Mouse (Mus musculus) skeletal muscle tissue, adult 2 months (tissue): Measurements from ENCODE around the gene Ext2.
A peak's percentile ranks its signal among the peaks of the same experiment; 100 is the strongest.

Experiments used
- DNase-seq: peaks from one replicate; pipeline ENCODE4 v3.0.0-alpha.2; 2012; ENCODE audit warnings: low read depth, low spot score

Ext2 gene

GRCm38 (mm10) chr2:93741700-93742099 is 80.7 kb downstream of the Ext2 start:
- DNase-seq: no peak

GRCm38 (mm10) chr2:93739044-93739569 is 83.3 kb downstream of the Ext2 start:
- DNase-seq: no peak

DNA sequence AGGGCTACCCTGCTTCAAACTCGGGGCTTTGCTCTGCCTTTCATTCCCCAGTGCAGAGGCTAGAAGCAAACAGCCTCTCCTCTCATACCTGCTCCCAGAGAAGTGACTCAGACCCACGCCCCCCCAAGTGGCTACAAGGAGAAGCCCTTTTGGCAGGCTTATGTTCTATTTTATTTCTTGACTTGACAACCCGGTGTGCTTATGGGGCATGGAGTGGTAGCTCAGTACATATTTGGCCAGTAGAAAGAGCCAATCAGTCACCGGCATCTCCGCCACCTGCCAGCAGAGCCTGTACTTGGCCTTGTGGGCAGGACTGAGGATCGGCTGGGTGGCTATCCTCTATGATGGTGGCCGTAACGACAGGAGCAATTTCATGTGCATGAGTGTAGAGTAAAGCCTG is 85.2 kb downstream of the Ext2 start:
- DNase-seq: no peak

DNA sequence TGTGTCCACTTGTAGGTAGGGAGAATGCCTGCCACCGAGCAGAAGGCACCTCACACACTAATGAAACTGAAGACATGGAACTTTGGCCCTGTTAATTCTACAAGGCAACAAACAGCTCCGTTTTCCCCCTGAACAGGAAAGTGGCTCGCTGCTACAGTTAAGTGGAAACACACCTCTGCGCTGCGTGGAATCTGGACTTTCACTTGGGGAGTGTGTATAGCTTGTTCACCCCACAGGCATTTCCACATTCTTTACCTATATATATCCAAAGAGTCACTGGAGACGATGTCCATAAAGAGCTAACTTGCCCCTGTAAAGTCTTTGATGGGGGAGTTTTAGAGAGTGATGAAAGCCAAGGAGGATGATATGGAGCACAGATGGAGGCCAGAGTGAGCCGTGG is 89.7 kb downstream of the Ext2 start:
- DNase-seq: no peak

- no peak for DNase-seq
Observed at GRCm38 (mm10) chr2:93729585-93729984, 92.8 kb downstream of the Ext2 start.

GRCm38 (mm10) chr2:93723138-93723744 is 99.1 kb downstream of the Ext2 start:
- DNase-seq: no peak

- no peak for DNase-seq
Observed at GRCm38 (mm10) chr2:93720956-93721355, 101.4 kb downstream of the Ext2 start.

- peak; percentile 36 for DNase-seq
Observed at GRCm38 (mm10) chr2:93719792-93720675, 102.3 kb downstream of the Ext2 start.

DNA sequence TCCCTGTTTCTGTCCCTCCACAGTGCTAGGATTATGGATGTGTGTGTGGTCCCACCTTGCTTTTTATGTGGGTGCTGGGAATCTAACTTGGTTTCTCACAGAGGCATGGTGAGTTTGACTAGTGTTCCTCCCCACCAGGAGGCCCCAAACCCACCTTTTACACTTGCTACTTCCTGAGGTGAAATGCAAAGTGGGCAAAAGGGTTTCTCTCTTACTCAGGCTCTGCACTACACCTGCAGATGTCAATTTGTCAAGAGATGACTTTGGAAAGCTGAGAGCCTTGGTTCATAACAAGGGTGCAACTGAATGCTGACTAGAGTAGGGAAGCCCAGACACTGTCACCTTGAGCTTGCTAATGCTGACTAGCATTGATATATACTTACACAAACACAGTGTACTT is 109.1 kb downstream of the Ext2 start:
- DNase-seq: no peak

DNA sequence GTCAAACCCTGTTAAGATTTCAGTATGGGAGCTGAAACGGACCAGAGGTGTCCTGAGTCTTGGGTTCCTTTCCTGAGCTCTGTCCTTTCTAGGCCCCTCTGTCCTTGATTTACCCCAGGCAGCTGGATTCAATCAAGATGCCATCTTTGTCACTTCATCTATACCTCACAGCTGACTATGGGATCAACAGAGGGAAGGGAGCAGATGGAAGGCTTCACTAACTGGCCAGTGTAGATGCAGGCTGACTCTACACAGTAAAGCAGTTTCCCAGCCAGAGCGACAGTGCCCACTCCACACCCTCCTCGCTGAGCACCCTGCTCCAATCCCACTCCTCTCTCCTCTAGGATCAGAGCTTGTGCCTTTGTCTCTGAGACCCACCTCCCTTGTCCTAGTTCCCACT is 110.9 kb downstream of the Ext2 start:
- no peak for DNase-seq

DNA sequence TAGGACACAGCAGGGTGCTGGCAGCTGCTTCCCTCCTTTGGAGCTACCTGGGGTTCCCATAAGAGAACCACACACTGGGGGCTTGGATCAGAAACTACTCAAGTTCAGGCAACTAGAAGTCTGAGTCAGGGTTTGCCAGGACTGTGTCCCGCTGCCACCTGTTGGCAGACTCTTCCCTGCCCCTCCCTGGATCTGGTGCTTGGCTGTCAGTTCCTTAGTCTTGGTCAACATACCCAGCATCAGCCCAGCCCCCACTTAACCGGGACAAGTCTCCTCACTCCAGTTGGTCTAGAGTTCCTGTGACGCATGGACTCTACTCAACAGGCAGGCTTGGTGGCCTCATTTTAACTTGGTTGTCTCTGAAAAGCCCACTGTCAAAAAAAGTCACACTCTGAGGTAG is 112.7 kb downstream of the Ext2 start:
- peak; percentile 59 for DNase-seq

DNA sequence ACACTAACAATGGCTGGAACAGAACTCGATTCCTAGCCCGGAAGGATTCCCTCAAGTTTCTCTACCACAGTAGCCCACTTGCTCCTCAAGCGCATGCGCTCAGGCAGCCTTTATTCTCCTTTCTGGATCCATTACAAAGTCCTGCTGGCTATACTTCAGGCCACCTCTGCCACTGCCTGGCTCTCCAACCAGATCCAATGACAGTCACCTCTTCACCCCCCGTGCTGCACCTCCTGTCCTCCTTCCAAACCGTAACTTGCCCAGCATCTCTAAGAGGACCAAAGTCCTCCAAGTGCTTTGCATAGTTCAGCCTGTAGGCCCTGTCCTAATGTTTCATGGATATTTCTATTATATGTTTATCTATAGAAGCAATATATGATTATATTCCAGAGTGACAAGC is 113.1 kb downstream of the Ext2 start:
- peak; percentile 46 for DNase-seq

DNA sequence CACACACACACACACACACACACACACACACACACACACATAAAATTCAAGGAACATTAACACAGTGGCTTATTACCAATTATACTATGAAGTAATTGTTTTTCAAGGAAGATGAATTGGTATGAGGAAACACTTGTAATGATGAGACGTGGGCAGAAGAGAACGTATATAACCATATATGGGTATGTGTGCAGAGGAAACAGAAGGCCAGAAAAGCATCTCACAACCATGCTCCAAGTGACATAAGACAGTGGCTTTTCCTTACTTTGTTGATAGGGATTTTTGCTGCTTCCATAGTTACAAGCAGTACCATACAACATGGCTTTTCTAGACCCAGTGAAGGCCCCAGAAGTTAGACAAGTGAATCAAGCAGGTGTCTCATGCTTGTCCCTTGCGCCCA is 115.5 kb downstream of the Ext2 start:
- DNase-seq: no peak

- DNase-seq: no peak
Observed at GRCm38 (mm10) chr2:93706407-93706806, 116.0 kb downstream of the Ext2 start.

DNA sequence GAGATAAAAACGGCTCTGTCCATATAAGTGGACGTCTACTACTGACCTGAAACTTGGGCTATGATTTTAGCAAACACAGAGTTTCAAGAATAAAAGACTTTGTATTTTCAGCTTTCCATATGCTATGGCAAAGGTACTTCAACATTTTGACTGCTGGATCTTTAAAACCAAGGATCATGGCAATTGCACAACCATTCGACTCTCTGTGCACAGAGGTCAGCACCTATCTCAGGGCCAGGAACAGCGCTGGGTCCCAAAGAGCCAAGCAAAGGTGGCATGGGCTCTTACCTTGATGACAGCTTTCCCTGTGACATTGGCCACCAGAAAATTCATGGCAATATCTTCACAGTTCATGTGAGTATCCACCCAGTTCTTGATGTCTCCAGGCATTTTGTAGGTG is 118.2 kb downstream of the Ext2 start:
- no peak for DNase-seq

DNA sequence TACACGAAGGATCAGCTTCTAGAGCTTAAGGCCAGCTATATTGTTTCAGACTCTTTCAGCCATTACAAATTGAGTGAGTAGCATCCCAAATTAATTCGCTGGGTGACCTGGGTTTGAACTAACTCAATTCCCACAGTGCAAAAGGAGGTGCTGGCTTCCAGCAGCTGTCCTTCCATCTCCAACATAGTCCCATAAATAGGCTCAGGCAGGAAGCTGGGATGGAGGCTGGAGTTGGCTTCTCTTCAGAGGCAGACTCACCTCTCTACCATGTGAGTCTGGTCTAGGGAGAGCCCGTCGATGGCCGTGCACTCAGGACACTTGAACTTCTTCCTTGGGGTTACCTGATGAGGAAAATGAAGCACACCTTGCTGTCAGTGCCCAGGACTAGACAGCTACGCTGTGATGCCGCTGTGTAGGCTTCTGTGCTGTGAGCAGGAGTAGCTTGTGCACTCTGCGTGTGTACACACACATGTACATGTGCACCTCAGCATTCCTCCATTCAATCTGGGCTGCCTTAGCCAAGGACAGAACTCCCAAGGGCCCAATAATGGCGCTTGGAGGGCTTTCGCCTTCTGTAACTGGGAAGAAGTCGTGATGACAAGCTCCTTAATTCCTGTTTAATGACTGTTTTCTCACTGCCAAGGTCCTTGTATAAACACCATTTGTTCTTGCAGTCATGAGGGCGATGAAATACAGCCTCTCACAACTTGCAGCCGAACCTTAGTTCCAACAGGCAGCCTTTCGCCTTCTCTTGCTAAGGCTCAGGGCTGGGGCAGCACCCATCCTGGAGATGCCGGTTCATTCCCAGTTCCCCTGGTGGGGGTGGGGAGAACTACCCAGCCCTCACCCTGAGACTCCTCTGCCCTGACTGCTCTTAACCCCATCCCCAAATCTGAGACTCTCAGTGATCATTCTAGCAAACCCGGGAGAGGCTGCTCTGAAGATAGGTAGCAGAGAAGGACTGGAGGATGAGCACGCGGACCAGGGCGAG is 119.1 kb downstream of the Ext2 start:
- DNase-seq: peak; percentile 30

- peak; percentile 66 for DNase-seq
Observed at GRCm38 (mm10) chr2:93699346-93699745, 123.0 kb downstream of the Ext2 start.

GRCm38 (mm10) chr2:93696181-93696641 is 126.2 kb downstream of the Ext2 start:
- DNase-seq: no peak

GRCm38 (mm10) chr2:93693101-93693500 is 129.3 kb downstream of the Ext2 start:
- no peak for DNase-seq

GRCm38 (mm10) chr2:93690064-93690930 is 132.1 kb downstream of the Ext2 start:
- no peak for DNase-seq

DNA sequence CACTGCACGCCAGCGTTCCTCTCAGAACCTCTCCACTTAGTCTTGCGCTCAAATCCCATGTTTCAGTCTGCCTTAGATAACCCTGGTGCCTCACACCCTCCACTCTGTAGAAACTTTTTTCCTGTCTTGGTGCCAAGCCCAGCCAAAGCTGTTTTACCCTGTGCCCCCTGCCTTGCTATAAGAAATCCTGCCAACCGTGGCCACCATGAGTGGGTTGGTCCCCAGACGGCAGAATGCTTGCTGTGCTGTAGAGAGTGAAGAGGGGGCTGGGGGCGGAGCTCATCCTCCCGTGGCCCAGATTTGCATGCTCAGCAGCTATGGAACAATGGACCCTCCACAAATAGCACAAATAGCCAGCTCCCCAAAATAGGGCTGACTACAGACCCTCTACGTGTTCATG is 138.7 kb downstream of the Ext2 start:
- no peak for DNase-seq
